Mouse (Mus musculus) monocyte, adult 2 months (primary cell): ENCODE data around the gene Olfr584.

Experiments
- DNase-seq, 2 experiments: peaks; one replicate each; pipeline ENCODE4 v3.0.0; 2022; ENCODE audit warnings: low spot score in 2 of 2, low read depth in 1 of 2

The Olfr584 gene

DNA sequence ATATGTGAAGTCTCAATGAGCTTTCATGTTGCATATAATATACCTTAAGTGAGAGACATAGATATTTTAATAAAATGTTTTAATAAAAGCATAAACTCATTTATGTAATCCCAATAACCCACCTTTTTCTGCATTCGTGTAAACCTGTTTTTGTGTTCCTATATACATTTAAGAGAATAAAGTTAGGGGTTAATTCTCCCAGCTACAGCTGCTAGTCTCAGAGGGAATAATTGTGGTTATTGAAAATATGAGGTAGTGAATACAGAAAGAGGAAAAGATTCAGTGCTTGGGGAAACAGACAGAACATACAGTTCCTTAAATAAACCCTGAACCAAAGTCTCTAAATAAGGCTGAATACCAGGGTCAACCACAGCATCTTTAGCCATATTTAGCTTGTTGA lies at the start of gene Olfr584:
Olfr584 (plus strand) TSS at position 301 of the 400 bp plus-strand sequence.
- no peak for DNase-seq

DNA sequence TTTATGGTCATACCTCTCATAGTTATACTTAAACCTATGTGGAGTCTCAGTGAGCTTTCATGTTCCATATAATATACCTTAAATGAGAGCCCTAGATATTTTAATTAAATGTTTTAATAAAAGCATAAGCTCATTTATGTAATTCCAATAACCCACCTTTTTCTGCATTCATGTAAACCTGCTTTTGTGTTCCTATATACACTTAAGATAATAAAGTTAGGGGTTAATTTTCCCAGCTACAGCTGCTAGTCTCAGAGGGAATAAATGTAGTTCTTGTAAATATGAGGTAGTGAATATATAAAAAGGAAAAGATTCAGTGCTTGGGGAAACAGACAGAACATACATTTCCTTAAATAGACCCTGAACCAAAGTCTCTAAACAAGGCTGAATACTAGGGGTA lies 44.0 kb upstream of the Olfr584 start, which contains the start of gene Olfr582:
Olfr582 (plus strand) TSS at position 301 of the 400 bp plus-strand sequence.
- DNase-seq: no peak

DNA sequence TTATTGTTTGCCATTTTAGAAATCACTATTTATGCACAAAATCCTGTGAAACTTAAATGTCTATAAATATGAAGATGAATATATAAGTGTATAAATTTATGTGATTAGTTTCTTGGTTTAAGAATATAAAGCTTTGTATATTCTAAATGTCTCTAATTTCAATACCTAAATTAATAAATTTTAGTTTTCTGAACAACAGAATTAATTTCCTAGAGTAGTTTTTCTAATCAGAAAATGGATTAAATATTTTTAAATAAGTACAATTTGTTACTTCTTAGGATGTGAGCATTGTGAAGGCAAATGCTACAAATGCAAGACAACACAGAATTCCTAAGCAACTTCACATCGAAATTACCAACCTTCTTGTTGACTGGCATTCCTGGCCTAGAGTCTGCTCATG lies 30.7 kb upstream of the Olfr584 start, which contains the start of gene Olfr583:
Olfr583 (plus strand) TSS at position 301 of the 400 bp plus-strand sequence.
- no peak for DNase-seq

DNA sequence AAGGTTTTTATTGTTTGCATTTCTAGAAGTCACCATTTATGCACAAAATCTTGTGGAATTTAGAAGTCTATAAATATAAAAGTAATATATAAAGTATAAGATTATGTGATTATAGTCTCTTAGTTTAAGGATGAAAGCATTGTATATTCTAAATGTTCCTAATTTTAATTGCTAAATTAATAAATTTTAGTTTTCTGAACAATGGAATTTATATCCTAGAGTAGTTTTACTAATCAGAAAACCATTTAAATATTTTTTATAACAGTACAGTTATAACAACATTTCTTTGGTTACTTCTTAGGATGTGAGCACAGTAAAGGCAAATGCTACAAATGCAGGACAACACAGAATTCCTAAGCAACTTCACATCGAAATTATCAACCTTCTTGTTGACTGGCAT lies 15.7 kb downstream of the Olfr584 start, which contains the start of gene Olfr585:
Olfr585 (plus strand) TSS at position 301 of the 400 bp plus-strand sequence.
- DNase-seq: no peak

DNA sequence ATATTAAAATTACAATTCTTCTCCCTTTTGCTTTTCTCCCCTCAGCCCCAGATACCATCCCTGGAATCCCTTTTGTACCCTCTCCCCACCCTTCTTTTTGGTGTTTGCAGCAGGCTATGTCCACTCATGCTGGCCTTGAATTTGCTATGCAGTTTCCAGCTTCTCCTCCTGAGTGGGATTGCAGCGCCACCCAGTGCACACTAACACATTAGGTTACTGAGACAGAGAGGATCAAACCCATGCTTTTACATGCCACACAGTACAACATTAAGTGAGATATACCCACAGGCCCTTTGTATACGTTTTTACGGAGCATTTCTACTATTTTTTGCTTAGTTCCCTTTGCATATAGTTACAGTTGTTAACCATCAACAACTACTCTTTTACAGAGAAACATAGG lies 37.7 kb downstream of the Olfr584 start:
- no peak for DNase-seq

DNA sequence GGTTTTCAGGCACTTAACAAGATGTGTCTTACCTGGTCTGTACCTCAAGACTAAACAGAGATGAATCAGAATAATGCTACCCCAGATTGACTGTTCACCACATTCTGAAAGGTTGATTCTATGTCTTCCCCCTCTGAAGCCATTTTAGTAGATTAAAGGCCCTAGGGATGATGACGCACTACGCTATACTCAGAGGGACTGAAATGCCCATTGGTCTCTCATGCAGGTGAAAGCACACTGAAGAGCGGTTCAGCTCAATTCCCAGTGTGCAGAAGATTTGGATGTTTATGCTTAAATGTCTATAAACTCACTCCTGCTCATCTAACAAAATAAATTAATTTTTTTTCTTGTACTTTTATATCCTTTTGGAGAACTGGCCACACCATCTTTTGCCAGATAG lies 43.9 kb downstream of the Olfr584 start, which contains the start of gene Olfr586:
Olfr586 (minus strand) TSS at position 101 of the 400 bp plus-strand sequence.
- DNase-seq: no peak
